Mouse (Mus musculus): ENCODE data around the gene Jmjd4. TPM values are rescaled to one million over a fixed set of nuclear protein-coding genes. Genes with fewer than 3 reads are reported as not detected.

The Jmjd4 gene
- total and polyA plus RNA-seq, 3 experiments = 9.6 to 15.7 (median 10.2) TPM

- DNase-seq (ENCODE audit: extremely low read depth) = no peak
- peaks cover 0 to 6% of the 10 kb centered on the region in 2 experiments; a peak in 2 of 4 replicates for H3K4me1 ChIP-seq (ENCODE audit: control insufficient read depth in 1 of 2, insufficient read depth in 2 of 2)
- H3K36me3 ChIP-seq (replicated peaks in 1 of 2; ENCODE audit: control insufficient read depth in 1 of 2, insufficient read depth in 1 of 2, low read length in 1 of 2) = peaks cover 58 to 94% of the 10 kb centered on the region in 2 experiments
- TF ChIP-seq NRF1 (IDR thresholded peaks at IDR 0.05; ENCODE audit: low read depth, low read length) = no peak
- in situ Hi-C loops (cut with MboI; ENCODE audit: low pct_ligation_motif_present, low pct_unique_long_range_greater_than_20kb, low sequenced_read_pairs) (no loop called here), dilution Hi-C loops (cut with MboI; ENCODE audit: extremely low pct_ligation_motif_present, extremely low pct_unique_long_range_greater_than_20kb, low sequenced_read_pairs) (no loop called here)
- no peak overlapping the region for H3K4me3 ChIP-seq (replicated peaks in 1 of 3; ENCODE audit: low read depth in 2 of 3, low read length in 2 of 3, poor library complexity in 1 of 3)
- H3K4me2 ChIP-seq (ENCODE audit: insufficient read depth, low read depth, poor library complexity, severe bottlenecking) = no peak overlapping the region
- H3K9me3 ChIP-seq (replicated peaks; ENCODE audit: low read length) = no peaks in the 10 kb centered on the region
- H3K9ac ChIP-seq (ENCODE audit: insufficient read depth, low read depth) = no peak overlapping the region
- no peaks in the 10 kb centered on the region for H3K79me2 ChIP-seq (replicated peaks; ENCODE audit: control insufficient read depth, extremely low read depth, insufficient read depth, poor library complexity, severe bottlenecking)
- H3K27ac ChIP-seq (ENCODE audit: insufficient read depth, low read depth) = no peak overlapping the region
- no peaks in the 10 kb centered on the region for H3K27me3 ChIP-seq (replicated peaks)
Observed at GRCm38 (mm10) chr11:59412058-59412457, 37.8 kb upstream of the Jmjd4 start.

- Histone ChIP-seq H3K9ac (ENCODE audit: insufficient read depth, low read depth) (no peak overlapping the region), H3K9me3 (replicated peaks; ENCODE audit: low read length) (no peaks in the 10 kb centered on the region), H3K27ac (ENCODE audit: insufficient read depth, low read depth) (no peak overlapping the region), H3K27me3 (replicated peaks) (no peaks in the 10 kb centered on the region), H3K4me2 (ENCODE audit: insufficient read depth, low read depth, poor library complexity, severe bottlenecking) (no peak overlapping the region), H3K36me3 (replicated peaks in 1 of 2; ENCODE audit: control insufficient read depth in 1 of 2, insufficient read depth in 1 of 2, low read length in 1 of 2) (peaks cover 50 to 92% of the 10 kb centered on the region in 2 experiments), H3K4me3 (replicated peaks in 1 of 3; ENCODE audit: low read depth in 2 of 3, low read length in 2 of 3, poor library complexity in 1 of 3) (no peak overlapping the region), H3K4me1 (ENCODE audit: control insufficient read depth in 1 of 2, insufficient read depth in 2 of 2) (peaks cover 0 to 6% of the 10 kb centered on the region in 2 experiments; a peak in 2 of 4 replicates), H3K79me2 (replicated peaks; ENCODE audit: control insufficient read depth, extremely low read depth, insufficient read depth, poor library complexity, severe bottlenecking) (no peaks in the 10 kb centered on the region)
- in situ Hi-C loops (cut with MboI; ENCODE audit: low pct_ligation_motif_present, low pct_unique_long_range_greater_than_20kb, low sequenced_read_pairs) (no loop called here), dilution Hi-C loops (cut with MboI; ENCODE audit: extremely low pct_ligation_motif_present, extremely low pct_unique_long_range_greater_than_20kb, low sequenced_read_pairs) (no loop called here)
- no peak for DNase-seq (ENCODE audit: extremely low read depth)
- TF ChIP-seq JUND (conservative IDR thresholded peaks at IDR 0.05; ENCODE audit: low read depth, low read length) (no peak), SIN3A (IDR thresholded peaks at IDR 0.05; ENCODE audit: low read length) (no peak), MYC (IDR thresholded peaks at IDR 0.05; ENCODE audit: low read depth, low read length) (no peak), HCFC1 (IDR thresholded peaks at IDR 0.05; ENCODE audit: low read depth, low read length) (no peak), ETS1 (conservative IDR thresholded peaks at IDR 0.05; ENCODE audit: low read depth, low read length) (no peak), RAD21 (IDR thresholded peaks at IDR 0.05; ENCODE audit: low read depth, low read length) (no peak), POLR2A (IDR thresholded peaks at IDR 0.05; ENCODE audit: low read depth, low read length) (no peak)
Observed at GRCm38 (mm10) chr11:59412999-59413863, 36.6 kb upstream of the Jmjd4 start.

- Histone ChIP-seq H3K4me2 (ENCODE audit: insufficient read depth, low read depth, poor library complexity, severe bottlenecking) (no peak overlapping the region), H3K36me3 (replicated peaks in 1 of 2; ENCODE audit: control insufficient read depth in 1 of 2, insufficient read depth in 1 of 2, low read length in 1 of 2) (peaks cover 60 to 94% of the 10 kb centered on the region in 2 experiments), H3K9me3 (replicated peaks; ENCODE audit: low read length) (no peaks in the 10 kb centered on the region), H3K9ac (ENCODE audit: insufficient read depth, low read depth) (no peak overlapping the region), H3K27ac (ENCODE audit: insufficient read depth, low read depth) (no peak overlapping the region), H3K4me1 (ENCODE audit: control insufficient read depth in 1 of 2, insufficient read depth in 2 of 2) (peaks cover 15 to 16% of the 10 kb centered on the region in 2 experiments), H3K4me3 (replicated peaks in 1 of 3; ENCODE audit: low read depth in 2 of 3, low read length in 2 of 3, poor library complexity in 1 of 3) (no peak overlapping the region), H3K79me2 (replicated peaks; ENCODE audit: control insufficient read depth, extremely low read depth, insufficient read depth, poor library complexity, severe bottlenecking) (no peaks in the 10 kb centered on the region), H3K27me3 (replicated peaks) (no peaks in the 10 kb centered on the region)
- no peak for DNase-seq (ENCODE audit: extremely low read depth)
- dilution Hi-C loops (cut with MboI; ENCODE audit: extremely low pct_ligation_motif_present, extremely low pct_unique_long_range_greater_than_20kb, low sequenced_read_pairs) (no loop called here), in situ Hi-C loops (cut with MboI; ENCODE audit: low pct_ligation_motif_present, low pct_unique_long_range_greater_than_20kb, low sequenced_read_pairs) (no loop called here)
- TF ChIP-seq MEF2A (IDR thresholded peaks at IDR 0.05; ENCODE audit: borderline replicate concordance, low read depth, low read length) = no peak
- no peak for TF ChIP-seq TBP (conservative IDR thresholded peaks at IDR 0.05; ENCODE audit: low read depth, low read length)
- no peak for TF ChIP-seq POLR2AphosphoS2 (IDR thresholded peaks at IDR 0.05; ENCODE audit: low read depth, low read length)
- TF ChIP-seq CHD1 (IDR thresholded peaks at IDR 0.05; ENCODE audit: low read depth, low read length) = no peak
- TF ChIP-seq EP300 (IDR thresholded peaks at IDR 0.05; ENCODE audit: low read length) = no peak
- no peak for TF ChIP-seq PAX5 (IDR thresholded peaks at IDR 0.05; ENCODE audit: low read length)
Observed at GRCm38 (mm10) chr11:59418708-59419107, 31.1 kb upstream of the Jmjd4 start.

Data from CH12.LX (cell line).